Mouse (Mus musculus): ENCODE data around the gene Il11ra2. TPM values are rescaled to one million over a fixed set of nuclear protein-coding genes. Genes with fewer than 3 reads are reported as not detected.

Il11ra2 gene
- polyA plus RNA-seq, 1 experiment, result 2.1 TPM

Other genes starting within 250 kb of the Il11ra2 start
- not detected in 2 replicates for gene Gm21586, start 222.5 kb downstream of the Il11ra2 start, polyA plus RNA-seq (2012; rRNA removed)
- not detected in 2 replicates for gene Gm2163, start 195.1 kb downstream of the Il11ra2 start, polyA plus RNA-seq (2012; rRNA removed)
- gene Fam205a2, start 133.7 kb downstream of the Il11ra2 start, polyA plus RNA-seq (2012; rRNA removed), result 0.04 and 0.09 TPM in 2 replicates
- 5.9 and 9.4 TPM in 2 replicates for gene Gm10591, start 49.7 kb downstream of the Il11ra2 start, polyA plus RNA-seq (2012; rRNA removed)
- gene Gm2564, start 32.2 kb downstream of the Il11ra2 start, polyA plus RNA-seq (2012; rRNA removed), result 15.6 and 26.6 TPM in 2 replicates
- gene Ccl27b, start 6.6 kb downstream of the Il11ra2 start, polyA plus RNA-seq (2012; rRNA removed), result not detected in 2 replicates
- not detected in 2 replicates for gene 4930578G10Rik, start 73.7 kb upstream of the Il11ra2 start, polyA plus RNA-seq (2012; rRNA removed)
- gene Ccl19, start 94.7 kb upstream of the Il11ra2 start, polyA plus RNA-seq (2012; rRNA removed), result 67.6 and 101 TPM in 2 replicates
- gene Ccl21a, start 112.1 kb upstream of the Il11ra2 start, polyA plus RNA-seq (2012; rRNA removed), result 453 and 548 TPM in 2 replicates
- 0.04 TPM in 1 of 2 replicates, not detected in the other for gene Fam205a1, start 192.0 kb upstream of the Il11ra2 start, polyA plus RNA-seq (2012; rRNA removed)
- not detected in 2 replicates for gene Gm12394, start 194.9 kb upstream of the Il11ra2 start, polyA plus RNA-seq (2012; rRNA removed)
- not detected in 2 replicates for gene Fam205c, start 212.3 kb upstream of the Il11ra2 start, polyA plus RNA-seq (2012; rRNA removed)